Mouse (Mus musculus) adrenal gland, adult 8-10 months (tissue): ENCODE results near the gene Megf6. TPM values are rescaled to one million over a fixed set of nuclear protein-coding genes. Genes with fewer than 3 reads are reported as not detected.
A peak's percentile ranks its signal among the peaks of the same experiment; 100 is the strongest.

ENCODE experiments used
- DNase-seq: peaks from one replicate; pipeline ENCODE4 v3.0.0; 2022
- total RNA-seq, 4 experiments: library from RNA; stranded (reverse); gene quantifications; 2 replicates each; pipeline ENCODE4 v1.2.4; 2022

The Megf6 gene
- total RNA-seq, 4 experiments from 2014 or later, result 1.2 to 3.8 (median 2.9) TPM

DNA sequence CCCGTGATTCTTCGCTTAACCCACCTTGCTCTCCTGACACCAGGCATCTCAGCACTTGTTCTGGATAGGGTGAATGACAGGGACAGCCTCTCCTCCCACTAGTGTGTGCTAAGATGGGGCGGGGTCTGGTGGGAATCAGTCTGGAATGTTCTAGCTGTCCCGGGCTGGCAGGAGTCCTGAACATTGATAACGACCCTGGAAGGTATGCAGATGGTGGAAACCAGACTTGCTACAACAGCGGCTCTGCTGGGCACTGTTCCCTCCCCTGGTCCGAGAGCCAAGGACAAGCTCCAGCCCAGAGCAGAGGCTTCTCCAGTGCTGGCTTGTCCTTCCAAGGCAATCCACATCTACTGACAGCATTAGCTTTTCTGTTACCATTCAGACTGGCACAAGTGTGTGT lies 43.1 kb downstream of the Megf6 start:
- no peak for DNase-seq

GRCm38 (mm10) chr4:154214075-154214474 lies 43.5 kb downstream of the Megf6 start:
- no peak for DNase-seq

DNA sequence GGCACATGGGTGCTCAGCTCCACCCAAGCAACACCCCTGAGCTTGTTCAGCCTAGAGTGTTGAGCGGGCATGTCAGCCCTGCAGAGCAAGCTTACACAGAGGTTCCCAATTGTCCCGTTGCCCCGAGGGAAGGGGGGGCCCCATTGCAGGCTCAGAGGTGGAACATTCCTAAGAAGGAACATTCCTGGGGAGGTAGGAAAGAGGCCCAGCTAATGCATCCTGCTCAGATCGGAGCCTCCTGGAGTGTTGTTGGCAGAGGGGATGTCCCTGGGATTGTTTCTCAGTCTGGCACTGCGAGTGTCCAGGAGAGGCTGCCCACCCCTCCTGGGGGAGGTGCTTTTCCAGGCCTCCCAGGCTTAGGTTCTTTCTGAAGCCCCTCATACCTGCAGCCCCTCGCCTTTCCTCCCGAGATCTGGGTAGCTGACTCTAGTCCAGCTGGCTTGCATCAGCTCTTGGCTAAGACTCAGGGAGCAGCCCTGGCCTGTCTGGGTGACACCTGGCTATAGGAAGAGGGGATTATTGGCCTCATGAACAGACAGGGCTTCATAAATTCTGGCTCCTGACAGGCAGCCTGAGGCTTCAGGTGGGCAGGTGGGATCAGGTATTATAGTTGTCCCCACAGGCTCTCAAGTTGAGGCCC lies 47.3 kb downstream of the Megf6 start:
- no peak for DNase-seq

GRCm38 (mm10) chr4:154222773-154223172 lies 52.2 kb downstream of the Megf6 start:
- DNase-seq, result no peak

DNA sequence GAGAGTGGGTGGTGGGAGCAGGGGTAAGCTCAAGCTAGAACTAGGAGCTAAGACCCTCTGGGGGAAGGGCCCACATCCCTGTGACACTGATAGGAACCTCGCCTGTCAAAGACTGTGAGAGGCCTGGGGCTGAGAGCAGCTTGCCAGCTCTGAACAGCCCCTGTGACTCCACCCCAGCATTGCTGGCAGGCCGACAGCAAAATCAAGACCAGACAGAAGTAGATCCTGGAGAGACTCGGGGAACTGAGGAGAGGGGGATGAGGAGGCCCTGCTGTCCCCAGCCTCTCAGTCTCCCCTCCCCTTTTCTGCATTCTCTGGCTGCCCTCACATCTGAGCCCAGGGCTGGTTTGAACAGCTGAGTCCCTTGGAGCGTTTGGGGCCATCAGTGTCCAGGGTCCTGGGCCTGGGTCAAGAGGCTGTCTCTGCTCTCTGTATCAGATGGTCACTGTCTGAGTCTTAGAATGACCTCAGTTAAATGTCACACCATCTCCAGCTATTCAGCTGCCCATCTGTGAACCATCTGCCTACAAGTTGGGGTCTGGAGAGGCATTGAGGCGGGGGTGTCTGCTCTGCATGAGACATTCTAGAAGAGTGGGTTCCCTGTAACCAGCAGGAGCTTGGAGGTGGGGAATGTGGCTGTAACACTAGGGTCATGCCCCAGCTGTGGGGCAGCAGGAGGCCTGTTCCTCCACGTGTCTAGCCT lies 53.9 kb downstream of the Megf6 start:
- no peak for DNase-seq

- DNase-seq, result no peak
Measured at GRCm38 (mm10) chr4:154224970-154225309, 54.4 kb downstream of the Megf6 start.

- no peak for DNase-seq
Measured at GRCm38 (mm10) chr4:154226678-154227077, 56.1 kb downstream of the Megf6 start.

GRCm38 (mm10) chr4:154228336-154228735 lies 57.8 kb downstream of the Megf6 start:
- no peak for DNase-seq

DNA sequence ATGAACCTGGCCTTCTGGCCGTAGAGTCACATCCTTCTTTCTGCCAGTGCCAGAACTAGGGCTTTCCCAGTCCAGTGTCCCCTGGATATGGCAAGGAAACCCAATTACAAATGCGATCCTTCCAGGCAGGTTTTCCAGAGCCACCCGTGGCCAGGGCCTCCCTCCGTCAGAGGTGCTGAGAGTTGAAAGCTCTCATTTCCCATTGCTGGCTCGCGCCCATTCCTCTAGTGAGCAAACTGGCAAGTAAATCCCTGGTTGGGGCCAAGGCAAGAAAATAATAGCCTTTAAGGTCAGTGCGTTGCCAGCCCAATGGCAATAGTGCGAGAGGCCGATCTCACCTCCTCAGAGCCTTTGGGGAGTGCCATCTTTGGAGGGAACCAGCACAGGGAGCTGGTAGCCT lies 59.0 kb downstream of the Megf6 start:
- DNase-seq, result no peak

- no peak for DNase-seq
Measured at GRCm38 (mm10) chr4:154231380-154231779, 60.9 kb downstream of the Megf6 start.

- no peak for DNase-seq
Measured at GRCm38 (mm10) chr4:154232295-154232694, 61.8 kb downstream of the Megf6 start.

GRCm38 (mm10) chr4:154236001-154236400 lies 65.5 kb downstream of the Megf6 start:
- no peak for DNase-seq

GRCm38 (mm10) chr4:154236893-154237292 lies 66.4 kb downstream of the Megf6 start:
- no peak for DNase-seq

GRCm38 (mm10) chr4:154237306-154237705 lies 66.8 kb downstream of the Megf6 start:
- no peak for DNase-seq

- DNase-seq, result no peak
Measured at GRCm38 (mm10) chr4:154239199-154239598, 68.7 kb downstream of the Megf6 start.

- DNase-seq, result no peak
Measured at GRCm38 (mm10) chr4:154240608-154241007, 70.1 kb downstream of the Megf6 start.

DNA sequence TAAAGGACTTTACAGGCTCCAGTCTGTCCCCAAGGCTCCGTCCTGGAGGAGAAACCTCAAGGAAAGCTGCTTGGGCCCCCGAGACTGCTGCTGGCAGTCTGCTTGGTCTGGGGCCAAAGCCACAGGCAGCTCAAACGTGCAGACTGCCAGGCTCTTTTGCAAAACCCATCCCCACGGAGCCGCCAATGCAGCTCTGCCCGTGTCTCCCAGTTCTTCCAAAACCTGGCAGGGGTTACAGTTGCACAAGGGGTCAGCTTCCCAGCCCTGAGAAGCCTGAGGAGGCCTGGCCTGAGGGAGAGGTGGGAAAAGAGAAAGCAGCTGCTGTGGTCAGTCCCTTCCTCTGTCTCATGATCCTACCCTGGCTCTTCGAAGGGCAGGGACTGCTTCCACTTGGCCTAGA lies 74.8 kb downstream of the Megf6 start:
- peak; percentile 17 for DNase-seq

- peak; percentile 38 for DNase-seq
Measured at GRCm38 (mm10) chr4:154246115-154247040, 75.8 kb downstream of the Megf6 start.

DNA sequence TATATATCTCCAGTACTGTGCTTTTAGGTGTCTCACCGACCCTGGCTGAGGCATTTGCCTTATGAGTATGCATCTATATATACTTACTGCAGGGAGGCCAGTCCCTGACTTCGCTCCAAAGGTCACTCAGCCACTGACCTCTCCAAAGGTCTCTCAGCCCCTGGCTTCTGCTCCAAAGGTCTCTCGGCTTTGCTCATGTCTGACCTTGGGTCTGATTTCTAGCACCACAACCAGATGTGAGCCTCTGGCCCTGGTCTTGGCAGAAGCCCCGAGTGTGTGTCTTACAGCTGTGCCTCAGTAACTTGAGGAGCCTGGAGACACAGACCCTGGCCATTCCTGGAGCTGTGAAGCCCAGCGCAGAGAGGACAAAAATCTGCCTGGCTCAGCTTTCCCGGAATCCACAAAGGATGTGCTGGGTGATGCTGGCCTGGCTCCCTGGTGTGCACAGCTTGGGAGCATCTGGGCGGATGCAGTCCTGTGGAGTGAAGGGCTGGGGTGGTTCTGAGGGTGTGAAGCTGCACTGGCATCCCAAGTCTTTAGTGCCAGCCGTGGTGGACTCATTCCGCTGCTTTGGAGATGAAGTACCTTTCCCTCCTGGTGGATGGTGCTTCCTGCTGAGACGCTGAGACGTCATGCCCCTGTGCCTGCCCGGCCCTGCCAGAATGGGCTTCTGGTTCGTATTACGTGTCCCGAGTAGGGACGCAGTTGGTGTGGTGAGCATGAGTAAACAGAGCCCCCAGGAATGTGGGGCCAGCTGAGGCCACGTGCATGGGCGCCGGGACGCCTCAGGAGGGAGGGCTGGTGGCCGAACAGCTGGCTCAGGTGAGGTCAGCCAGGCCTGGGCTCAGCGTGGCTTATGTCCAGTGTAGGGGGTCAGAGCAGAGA lies 76.9 kb downstream of the Megf6 start:
- no peak for DNase-seq

GRCm38 (mm10) chr4:154248092-154248805 lies 77.7 kb downstream of the Megf6 start:
- DNase-seq, result no peak

GRCm38 (mm10) chr4:154249316-154249715 lies 78.8 kb downstream of the Megf6 start:
- no peak for DNase-seq
